Mouse (Mus musculus): ENCODE measurements at regions not wholly inside any gene's neighbourhood (a gene's known extent, or its start where the extent isn't known, plus 50 kb on each side); places are given as distances from the start of the nearest gene placed in this dataset.

DNA sequence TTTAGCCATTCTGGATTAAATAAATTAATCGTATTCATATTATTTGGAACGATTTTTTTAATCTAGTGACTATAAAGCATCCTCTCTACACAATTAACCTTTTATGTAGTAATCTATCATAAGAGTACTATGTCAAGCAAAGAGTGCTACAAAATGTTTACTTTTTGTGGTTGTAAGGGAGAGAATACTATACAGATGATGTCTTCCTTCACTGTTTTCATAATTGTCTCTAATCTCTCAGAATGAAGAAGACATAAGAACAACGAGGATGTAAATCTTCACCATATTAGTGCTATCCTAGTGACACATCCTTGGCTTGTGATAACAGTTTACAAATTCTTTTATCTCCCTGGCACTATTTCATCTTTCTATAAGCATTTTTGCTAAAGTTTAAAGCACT, 735.6 kb downstream of the Flrt2 start:
- TF ChIP-seq CTCF (IDR thresholded peaks at IDR 0.05; ENCODE audit: control insufficient read depth, insufficient read depth, insufficient replicate concordance, low read depth, low read length) = no peak
- no peak for TF ChIP-seq POLR2A (IDR thresholded peaks at IDR 0.05; ENCODE audit: control insufficient read depth, low read depth, low read length)

Data from testis, adult 2 months (tissue).